Mouse (Mus musculus): Measurements from ENCODE around the gene Lhcgr. TPM values are rescaled to one million over a fixed set of nuclear protein-coding genes. Genes with fewer than 3 reads are reported as not detected.
A peak's percentile ranks its signal among the peaks of the same experiment; 100 is the strongest.

Gene Lhcgr
- polyA plus RNA-seq, 1 experiment from 2014 or later = 0.38 TPM

- H3K36me3 ChIP-seq = no peaks in the 10 kb centered on the region
Observed at GRCm38 (mm10) chr17:88769283-88769859, 22.4 kb downstream of the Lhcgr start.

GRCm38 (mm10) chr17:88766857-88767256 lies 24.9 kb downstream of the Lhcgr start:
- Histone ChIP-seq H3K9me3 (replicated peaks) (no peaks in the 10 kb centered on the region), H3K27ac (no peak overlapping the region), H3K4me1 (peaks cover 17% of the 10 kb centered on the region), H3K4me3 (no peak overlapping the region), H3K27me3 (ENCODE audit: low read depth, poor library complexity, severe bottlenecking) (no peaks in the 10 kb centered on the region), H3K36me3 (no peaks in the 10 kb centered on the region)
- no peak for DNase-seq (ENCODE audit: low spot score)
- WGBS = 88% methylated on average over 6 of the region's 6 CpGs

More at GRCm38 (mm10) chr17:88769283-88769859, 22.4 kb downstream of the Lhcgr start:
- Histone ChIP-seq H3K9me3 (replicated peaks) (no peaks in the 10 kb centered on the region), H3K4me1 (peaks cover 10% of the 10 kb centered on the region), H3K27me3 (ENCODE audit: low read depth, poor library complexity, severe bottlenecking) (no peaks in the 10 kb centered on the region), H3K4me3 (no peak overlapping the region), H3K27ac (no peak overlapping the region)
- DNase-seq (ENCODE audit: low spot score) = no peak
- 78% methylated on average over 2 of the region's 2 CpGs for WGBS

- Histone ChIP-seq H3K4me1 (peaks cover 17% of the 10 kb centered on the region), H3K27ac (no peak overlapping the region; the same call in 1 of the 2 replicates), H3K9me3 (replicated peaks) (no peaks in the 10 kb centered on the region), H3K27me3 (ENCODE audit: low read depth, poor library complexity, severe bottlenecking) (no peaks in the 10 kb centered on the region), H3K36me3 (no peaks in the 10 kb centered on the region), H3K4me3 (no peak overlapping the region)
- no peak for DNase-seq (ENCODE audit: low spot score)
- 67% methylated on average over 3 of the region's 3 CpGs for WGBS
Observed at GRCm38 (mm10) chr17:88764136-88764485, 27.7 kb downstream of the Lhcgr start.

DNA sequence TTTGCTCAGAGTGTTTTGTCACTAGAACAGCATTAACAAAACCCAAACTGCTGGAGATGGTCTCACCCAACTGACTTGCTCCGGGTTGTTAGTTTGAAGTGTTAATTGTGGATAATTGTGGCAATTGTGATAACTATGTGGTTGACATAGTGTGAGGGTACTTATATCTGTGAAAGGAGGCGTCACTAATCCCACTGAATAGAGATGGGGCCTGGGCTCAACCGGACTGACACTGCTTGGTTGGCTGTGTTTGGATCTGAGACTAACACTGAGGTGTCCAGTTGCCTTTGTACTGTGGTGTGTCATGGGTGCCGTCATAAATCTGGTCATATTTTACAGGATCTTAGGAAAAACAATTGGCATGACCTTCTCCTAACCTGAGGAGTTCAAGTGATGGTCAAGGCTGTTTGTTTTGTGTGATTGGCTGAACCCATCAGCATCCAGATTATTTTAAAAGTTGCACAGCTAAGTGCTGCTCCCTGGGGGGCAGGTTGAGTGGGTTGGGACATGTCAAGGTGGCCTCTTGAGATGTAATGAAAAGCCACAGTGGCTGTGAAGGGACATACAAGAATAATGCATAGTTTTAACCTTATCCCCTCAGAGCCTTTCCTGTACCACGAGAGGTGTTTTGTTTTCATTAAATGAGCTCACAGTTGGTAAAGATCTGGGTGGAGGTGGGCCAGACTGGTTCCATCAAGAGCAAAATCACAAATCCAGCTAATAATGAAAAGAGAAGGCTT lies 28.2 kb downstream of the Lhcgr start:
- H3K9me3 ChIP-seq (replicated peaks) = no peaks in the 10 kb centered on the region
- peaks cover 17% of the 10 kb centered on the region for H3K4me1 ChIP-seq
- no peak for DNase-seq (ENCODE audit: low spot score)
- H3K36me3 ChIP-seq = no peaks in the 10 kb centered on the region
- H3K4me3 ChIP-seq = no peak overlapping the region
- no peaks in the 10 kb centered on the region for H3K27me3 ChIP-seq (ENCODE audit: low read depth, poor library complexity, severe bottlenecking)
- WGBS = 54% methylated on average over 5 of the region's 5 CpGs
- 0 out of 2 replicates have a peak overlapping the region, but pooled peaks have one; percentile 14 for H3K27ac ChIP-seq

DNA sequence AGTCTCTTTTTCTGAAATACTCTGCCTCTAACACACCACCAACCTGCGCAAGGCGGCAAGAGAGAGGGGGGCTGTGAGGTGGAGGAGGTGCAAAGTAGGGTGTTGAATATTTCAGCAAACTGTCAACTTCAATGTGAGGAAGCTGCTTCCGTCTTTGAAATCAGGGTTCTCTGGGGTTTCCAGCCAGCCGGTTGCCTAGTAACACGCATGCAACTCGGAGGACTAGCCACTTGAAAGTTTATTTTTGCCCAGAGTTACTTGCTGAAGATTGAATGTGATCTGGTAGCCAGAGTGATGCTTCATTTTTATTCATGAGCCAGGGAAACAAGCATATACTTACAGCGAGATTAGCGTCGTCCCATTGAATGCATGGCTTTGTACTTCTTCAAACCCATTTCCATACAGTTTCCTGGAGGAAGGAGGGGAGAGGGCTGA lies 33.8 kb downstream of the Lhcgr start:
- Histone ChIP-seq H3K4me3 (no peak overlapping the region), H3K27me3 (ENCODE audit: low read depth, poor library complexity, severe bottlenecking) (no peaks in the 10 kb centered on the region), H3K9me3 (replicated peaks) (no peaks in the 10 kb centered on the region), H3K4me1 (peaks cover 16% of the 10 kb centered on the region), H3K27ac (no peak overlapping the region), H3K36me3 (no peaks in the 10 kb centered on the region)
- 25% methylated on average over 9 of the region's 9 CpGs for WGBS
- no peak for DNase-seq (ENCODE audit: low spot score)

DNA sequence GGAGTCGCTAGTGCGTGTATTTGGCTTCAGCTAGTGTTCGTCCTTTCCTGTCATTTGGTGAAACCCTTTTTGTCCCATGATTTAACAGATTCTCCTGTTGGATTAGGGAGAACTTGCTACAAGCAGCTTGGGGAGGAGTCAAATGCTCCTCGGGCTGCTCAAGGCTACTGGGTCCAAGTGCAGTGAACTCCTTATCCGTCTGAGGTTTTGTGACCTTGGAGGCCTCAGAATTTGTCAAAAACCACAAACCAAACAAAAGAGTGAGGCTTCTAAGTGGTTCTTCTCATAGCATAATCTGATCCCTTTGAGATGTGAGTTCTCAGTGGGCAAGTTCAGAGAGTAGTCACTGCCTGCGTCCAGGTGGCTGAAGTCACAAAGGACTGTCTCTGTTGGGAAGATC lies 36.0 kb downstream of the Lhcgr start:
- no peaks in the 10 kb centered on the region for H3K36me3 ChIP-seq
- 77% methylated on average over 6 of the region's 6 CpGs for WGBS
- H3K27me3 ChIP-seq (ENCODE audit: low read depth, poor library complexity, severe bottlenecking) = no peaks in the 10 kb centered on the region
- no peak overlapping the region for H3K27ac ChIP-seq
- H3K4me3 ChIP-seq = no peak overlapping the region
- no peak for DNase-seq (ENCODE audit: low spot score)
- no peaks in the 10 kb centered on the region for H3K9me3 ChIP-seq (replicated peaks)
- peaks cover 19% of the 10 kb centered on the region for H3K4me1 ChIP-seq

- Histone ChIP-seq H3K27ac (peak overlapping the region; percentile 62), H3K36me3 (no peaks in the 10 kb centered on the region), H3K9me3 (replicated peaks) (no peaks in the 10 kb centered on the region), H3K27me3 (ENCODE audit: low read depth, poor library complexity, severe bottlenecking) (no peaks in the 10 kb centered on the region), H3K4me3 (peak overlapping the region; percentile 30), H3K4me1 (peaks cover 19% of the 10 kb centered on the region)
- WGBS = 34% methylated on average over 12 of the region's 12 CpGs
- peak; percentile 48 for DNase-seq (ENCODE audit: low spot score)
Observed at GRCm38 (mm10) chr17:88753472-88753857, 38.3 kb downstream of the Lhcgr start.

DNA sequence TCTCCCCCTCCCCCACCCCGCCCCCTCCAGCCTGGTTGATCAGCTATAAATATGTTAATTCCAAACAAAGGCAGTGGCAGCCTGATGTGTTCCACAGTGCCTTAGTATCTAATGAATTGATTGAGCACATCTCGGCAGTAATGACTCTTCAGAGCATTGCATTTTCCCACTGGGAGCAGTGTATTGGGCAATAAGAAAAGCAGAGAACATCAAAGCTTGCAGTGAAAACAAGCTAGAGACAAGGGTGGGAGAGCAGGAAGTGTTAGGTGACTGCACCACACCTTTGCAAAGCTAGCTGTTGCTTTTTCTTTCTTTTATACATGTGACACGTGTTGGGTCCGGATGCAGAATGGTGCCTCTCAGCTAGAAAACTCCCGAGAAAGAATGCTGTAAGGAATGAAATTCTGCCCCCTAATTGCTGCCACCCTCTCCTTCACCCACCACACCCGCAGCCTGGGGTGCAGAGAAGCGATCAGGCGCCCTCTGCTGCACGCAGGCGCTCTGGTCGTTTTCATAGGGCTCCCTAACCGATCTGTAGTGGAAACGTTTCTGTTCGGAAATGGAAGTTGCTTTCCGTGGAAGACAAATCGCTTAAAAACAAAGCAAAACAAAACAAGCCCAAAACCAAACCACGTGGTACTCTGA lies 38.8 kb downstream of the Lhcgr start:
- Histone ChIP-seq H3K4me1 (peaks cover 18% of the 10 kb centered on the region), H3K4me3 (peak overlapping the region; percentile 30), H3K9me3 (replicated peaks) (no peaks in the 10 kb centered on the region), H3K36me3 (no peaks in the 10 kb centered on the region), H3K27me3 (ENCODE audit: low read depth, poor library complexity, severe bottlenecking) (no peaks in the 10 kb centered on the region), H3K27ac (peak overlapping the region; percentile 62; the same call in 1 of the 2 replicates)
- DNase-seq (ENCODE audit: low spot score) = peak; percentile 61
- WGBS = 7% methylated on average over 17 of the region's 17 CpGs

DNA sequence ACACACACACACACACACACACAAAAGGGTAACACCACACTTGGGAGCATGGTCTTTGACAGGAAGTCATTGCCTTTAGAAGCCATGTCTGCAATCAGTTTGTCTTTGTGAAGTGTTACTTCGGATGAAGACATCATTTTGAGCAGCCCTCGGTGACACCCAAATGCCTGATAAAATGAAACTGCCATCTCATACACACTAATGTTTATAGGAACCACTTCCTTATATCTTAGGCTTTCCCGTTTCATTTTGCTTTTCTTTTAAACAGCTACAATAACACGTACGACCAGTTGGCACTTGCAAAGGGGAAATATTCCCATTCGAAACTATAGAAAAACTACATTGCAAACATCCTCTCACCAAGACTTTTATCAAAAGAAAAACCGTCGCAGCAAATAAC lies 42.1 kb downstream of the Lhcgr start:
- H3K36me3 ChIP-seq = no peaks in the 10 kb centered on the region
- DNase-seq (ENCODE audit: low spot score) = no peak
- peaks cover 15% of the 10 kb centered on the region for H3K4me1 ChIP-seq
- 90% methylated on average over 8 of the region's 8 CpGs for WGBS
- no peak overlapping the region for H3K4me3 ChIP-seq
- H3K9me3 ChIP-seq (replicated peaks) = no peaks in the 10 kb centered on the region
- H3K27ac ChIP-seq = no peak overlapping the region
- no peaks in the 10 kb centered on the region for H3K27me3 ChIP-seq (ENCODE audit: low read depth, poor library complexity, severe bottlenecking)

DNA sequence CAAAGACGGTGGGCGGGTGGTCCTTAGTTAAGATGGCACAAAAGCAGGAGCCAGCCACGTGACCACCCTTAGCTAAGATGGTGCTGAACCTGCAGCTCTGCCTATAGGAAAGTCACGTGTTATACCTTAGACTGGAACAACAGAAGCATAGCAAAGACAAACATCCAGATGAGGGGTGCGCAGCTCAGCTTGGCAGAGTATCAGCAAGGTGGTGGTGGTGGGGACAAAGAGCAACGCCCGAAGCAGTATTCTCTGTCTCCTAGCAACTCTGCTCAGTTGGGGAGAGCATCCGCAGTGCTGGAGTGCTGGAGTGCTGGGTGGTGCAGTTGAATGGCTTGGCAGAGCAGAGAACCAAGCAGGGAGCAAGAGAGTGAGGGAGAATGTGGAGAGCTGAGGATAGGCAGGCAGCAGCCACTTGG lies 85.5 kb downstream of the Lhcgr start:
- no peak overlapping the region for H3K27ac ChIP-seq
- WGBS = 56% methylated on average over 8 of the region's 8 CpGs
- no peak for DNase-seq (ENCODE audit: low spot score)

GRCm38 (mm10) chr17:88703112-88703511 lies 88.7 kb downstream of the Lhcgr start:
- no peak overlapping the region for H3K27ac ChIP-seq
- DNase-seq (ENCODE audit: low spot score) = no peak
- no peak overlapping the region for H3K4me3 ChIP-seq
- no peaks in the 10 kb centered on the region for H3K4me1 ChIP-seq
- no peaks in the 10 kb centered on the region for H3K27me3 ChIP-seq (ENCODE audit: low read depth, poor library complexity, severe bottlenecking)
- no peaks in the 10 kb centered on the region for H3K36me3 ChIP-seq
- no peaks in the 10 kb centered on the region for H3K9me3 ChIP-seq (replicated peaks)
- WGBS = 47% methylated on average over 4 of the region's 4 CpGs

More for the DNA sequence above, 85.5 kb downstream of the Lhcgr start:
- Histone ChIP-seq H3K36me3 (no peaks in the 10 kb centered on the region), H3K9me3 (replicated peaks) (no peaks in the 10 kb centered on the region), H3K4me1 (no peaks in the 10 kb centered on the region), H3K4me3 (no peak overlapping the region), H3K27me3 (ENCODE audit: low read depth, poor library complexity, severe bottlenecking) (no peaks in the 10 kb centered on the region)

- Histone ChIP-seq H3K36me3 (no peaks in the 10 kb centered on the region), H3K9me3 (replicated peaks) (no peaks in the 10 kb centered on the region), H3K4me1 (no peaks in the 10 kb centered on the region), H3K27me3 (ENCODE audit: low read depth, poor library complexity, severe bottlenecking) (no peaks in the 10 kb centered on the region), H3K4me3 (no peak overlapping the region), H3K27ac (no peak overlapping the region)
- DNase-seq (ENCODE audit: low spot score) = no peak
- 41% methylated on average over 6 of the region's 6 CpGs for WGBS
Observed at GRCm38 (mm10) chr17:88702345-88702744, 89.4 kb downstream of the Lhcgr start.

DNA sequence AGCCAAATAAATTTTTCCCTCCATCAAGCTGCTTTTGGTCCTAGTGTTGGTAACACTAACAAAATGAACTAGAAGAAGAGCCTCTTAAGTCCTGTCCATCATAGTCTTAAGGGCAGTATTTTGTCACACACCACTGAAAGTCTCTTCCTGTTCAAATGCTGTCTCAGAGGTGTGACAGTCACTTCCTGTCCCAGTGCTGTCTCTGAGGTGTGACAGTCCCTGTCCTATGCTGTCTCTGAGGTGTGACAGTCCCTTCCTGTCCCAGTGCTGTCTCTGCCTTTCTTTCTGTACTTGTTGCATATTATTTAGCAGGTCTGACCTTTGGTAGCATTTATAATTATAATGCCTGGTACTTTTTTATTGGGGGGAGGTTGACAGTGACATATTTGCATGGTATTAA lies 90.9 kb downstream of the Lhcgr start:
- peaks cover 6% of the 10 kb centered on the region; the same call in 1 of the 2 replicates for H3K4me1 ChIP-seq
- H3K36me3 ChIP-seq = no peaks in the 10 kb centered on the region
- H3K9me3 ChIP-seq (replicated peaks) = no peaks in the 10 kb centered on the region
- no peak overlapping the region for H3K27ac ChIP-seq
- no peaks in the 10 kb centered on the region for H3K27me3 ChIP-seq (ENCODE audit: low read depth, poor library complexity, severe bottlenecking)
- no peak overlapping the region for H3K4me3 ChIP-seq
- no peak for DNase-seq (ENCODE audit: low spot score)
